ENCODE assay signal across 8 mouse cellular contexts in genomic region chr6:114890411-114891115, GRCm38 (mm10).
DNase-seq lines count a peak whose midpoint lies in the region; ATAC-seq and TF ChIP-seq lines count a peak whose summit lies in the region.

No protein-coding gene starts in this region.

- WGBS in forebrain, embryonic 15.5 days, result 27% methylated on average over 19 of the region's 19 CpGs
- 18% methylated on average over 19 of the region's 19 CpGs for WGBS in lung, adult 2 months

- ATAC-seq in forebrain, embryonic 15.5 days (replicated peaks), result peak; percentile 17
- no peak for ATAC-seq in activated CD4-positive, CD25-positive, alpha-beta regulatory T cell, adult 4 months

- H3K27me3 ChIP-seq in forebrain, embryonic 15.5 days, result no peaks in the 10 kb centered on the region

- peak; percentile 49 for DNase-seq in retina, postnatal 1 day
- no peak for DNase-seq in retina, embryonic 14.5 days (ENCODE audit: low spot score)
- DNase-seq in heart, postnatal 14 days, result peak; percentile 88 to 89
- DNase-seq in layer of hippocampus, adult 2 months (ENCODE audit: low spot score in 2 of 2), result peak; percentile 80 to 83
- peak; percentile 91 for DNase-seq in lung, adult 2 months
- peak; percentile 81 for DNase-seq in ovary, postnatal 14 days (ENCODE audit: low spot score)

- H3K4me2 ChIP-seq in forebrain, embryonic 15.5 days (replicated peaks), result peak overlapping the region; percentile 33

- intact Hi-C loops in heart, postnatal 14 days (cut with DNase I), result loop anchor here (2.0 kb wide), 1 partner anchor 30 kb away; no protein-coding TSS in a partner anchor

- no peak for TF ChIP-seq POLR2A in lung, adult 2 months (IDR thresholded peaks at IDR 0.05; ENCODE audit: borderline replicate concordance, extremely low read depth, low read depth, low read length)

- 0 out of 2 replicates have a peak overlapping the region, but pooled peaks have one; percentile 6 for H3K4me3 ChIP-seq in forebrain, embryonic 15.5 days
- H3K4me3 ChIP-seq in layer of hippocampus, adult 2 months, result peak overlapping the region; percentile 14; the same call in 1 of the 2 replicates
- no peak overlapping the region for H3K4me3 ChIP-seq in lung, adult 2 months (replicated peaks; ENCODE audit: extremely low read depth, low read depth, low read length)

- no peak overlapping the region for H3K9ac ChIP-seq in forebrain, embryonic 15.5 days (replicated peaks)

- H3K9me3 ChIP-seq in forebrain, embryonic 15.5 days, result no peaks in the 10 kb centered on the region

- peak overlapping the region; percentile 77 for H3K27ac ChIP-seq in forebrain, embryonic 15.5 days (replicated peaks)
- H3K27ac ChIP-seq in layer of hippocampus, adult 2 months, result peak overlapping the region; percentile 93

- peaks cover 78% of the 10 kb centered on the region for H3K4me1 ChIP-seq in forebrain, embryonic 15.5 days
- H3K4me1 ChIP-seq in lung, adult 2 months (ENCODE audit: control insufficient read depth, insufficient read depth, low read length), result peaks cover 67% of the 10 kb centered on the region

- TF ChIP-seq CTCF in layer of hippocampus, adult 2 months (conservative IDR thresholded peaks at IDR 0.05), result peak; percentile 37; the same call in 1 of the 2 replicates
- no peak for TF ChIP-seq CTCF in lung, adult 2 months (IDR thresholded peaks at IDR 0.05; ENCODE audit: insufficient read depth, low read length)

- no peaks in the 10 kb centered on the region for H3K36me3 ChIP-seq in forebrain, embryonic 15.5 days
